Mouse (Mus musculus) limb, embryonic 14.5 days (tissue): ENCODE data around the gene Fam213a. TPM values are rescaled to one million over a fixed set of nuclear protein-coding genes. Genes with fewer than 3 reads are reported as not detected.

Experiments
- ATAC-seq: fragments of 200-750 bp; cut with Nextera tagmentation; 2 replicates; pipeline ENCODE4 v1.8.0; 2017; ENCODE audit warnings: low read depth, moderate number of reproducible peaks, moderate TSS enrichment; ENCODE audit not compliant: low FRiP score
- DNase-seq: peaks from one replicate; pipeline ENCODE4 v3.0.0-alpha.2; 2015; ENCODE audit warnings: low spot score
- H3K27ac ChIP-seq: fragments of 300-500 bp; sonication (generic); replicated peaks from 2 replicates; pipeline ENCODE4 v1.5.1; 2014; ENCODE audit warnings: low read depth, mild to moderate bottlenecking, low read length, moderate library complexity, mixed read lengths
- H3K27me3 ChIP-seq: fragments of 300-500 bp; sonication (generic); 2 replicates; pipeline ENCODE4 v1.6.1; 2014; ENCODE audit warnings: low read length, mixed read lengths; ENCODE audit not compliant: control insufficient read depth, insufficient read depth
- H3K36me3 ChIP-seq: fragments of 300-500 bp; sonication (generic); 2 replicates; pipeline ENCODE4 v1.6.1; 2014; ENCODE audit warnings: mild to moderate bottlenecking, low read length, moderate library complexity, mixed read lengths; ENCODE audit not compliant: control insufficient read depth, insufficient read depth
- H3K4me1 ChIP-seq: fragments of 300-500 bp; sonication (generic); 2 replicates; pipeline ENCODE4 v1.6.1; 2014; ENCODE audit warnings: antibody characterized with exemption, low read length, mixed read lengths; ENCODE audit not compliant: control insufficient read depth, insufficient read depth
- H3K4me2 ChIP-seq: fragments of 300-500 bp; sonication (generic); replicated peaks from 2 replicates; pipeline ENCODE4 v1.6.1; 2014; ENCODE audit warnings: low read depth, mild to moderate bottlenecking, low read length, moderate library complexity; ENCODE audit not compliant: severe bottlenecking
- H3K4me3 ChIP-seq: fragments of 300-500 bp; sonication (generic); replicated peaks from 2 replicates; pipeline ENCODE4 v1.5.1; 2014; ENCODE audit warnings: low read length
- H3K9ac ChIP-seq: fragments of 300-500 bp; sonication (generic); 2 replicates; pipeline ENCODE4 v1.6.1; 2014; ENCODE audit warnings: mild to moderate bottlenecking, low read depth, low read length, moderate library complexity; ENCODE audit not compliant: severe bottlenecking
- H3K9me3 ChIP-seq: fragments of 300-500 bp; sonication (generic); 2 replicates; pipeline ENCODE4 v1.6.1; 2016; ENCODE audit warnings: low read length; ENCODE audit not compliant: control insufficient read depth
- POLR2A ChIP-seq: fragments of 200-500 bp; IDR thresholded peaks from 2 replicates; pipeline ENCODE4 v1.8.0; 2012; ENCODE audit warnings: inconsistent platforms, mild to moderate bottlenecking, moderate library complexity, borderline replicate concordance; ENCODE audit not compliant: insufficient read depth, insufficient read length; ENCODE audit errors: extremely low read depth
- WGBS: fragments of 180-500 bp; shearing (Covaris S2); extraction: QIAGEN DNeasy Blood & Tissue Kit; methylation state at CpG from one replicate; pipeline ENCODE4 v1.1.7; 2014; 5-methylcytosine and 5-hydroxymethylcytosine counted together
- polyA plus RNA-seq, 2 experiments: library from polyadenylated mRNA; depleted of rRNA in 1 of 2; stranded (reverse) in 1 of 2; unstranded in 1 of 2; fragments of >200 nt; fragmentation: Nextera tagmentation in 1 of 2; extraction: Ambion mirVana in 1 of 2; gene quantifications; 2 replicates each; pipeline versions ENCODE4 v1.2.1 to v1.2.3; 2012 to 2014

Fam213a gene
- polyA plus RNA-seq, 2 experiments = 19.6 to 27.1 TPM

DNA sequence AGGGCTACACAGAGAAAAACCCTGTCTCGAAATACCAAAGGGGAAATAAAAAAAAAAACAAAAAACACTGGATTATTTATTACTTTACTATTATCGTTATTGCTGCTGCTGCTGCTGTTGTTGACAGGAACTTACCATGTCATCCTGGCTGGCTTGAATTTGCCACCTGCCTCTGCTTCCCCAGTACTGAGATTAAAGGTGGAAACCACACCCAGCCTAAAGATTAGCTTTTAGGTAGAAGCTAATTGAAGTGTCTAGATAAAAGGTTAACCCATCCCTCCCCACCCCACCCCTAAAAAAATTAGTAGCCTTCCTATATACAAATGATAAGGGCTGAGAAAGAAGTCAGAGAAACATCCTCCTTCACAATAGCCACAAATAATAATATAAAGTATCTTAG, 69.8 kb downstream of the Fam213a start:
- no peaks in the 10 kb centered on the region for H3K27me3 ChIP-seq
- no peak overlapping the region for H3K4me2 ChIP-seq
- H3K9ac ChIP-seq = no peak overlapping the region
- TF ChIP-seq POLR2A = no peak
- peaks cover 5% of the 10 kb centered on the region; the same call in 1 of the 2 replicates for H3K36me3 ChIP-seq
- WGBS = 95% methylated on average over 2 of the region's 2 CpGs
- no peaks in the 10 kb centered on the region for H3K9me3 ChIP-seq
- H3K4me1 ChIP-seq = peaks cover 7% of the 10 kb centered on the region
- no peak overlapping the region for H3K4me3 ChIP-seq
- H3K27ac ChIP-seq = no peak overlapping the region
- DNase-seq = no peak
- ATAC-seq = no peak

Other genes with a start within 250 kb of the Fam213a start
- gene Sh2d4b, start 120.5 kb downstream of the Fam213a start, polyA plus RNA-seq (2012; rRNA removed) = 0.92 and 1.2 TPM in 2 replicates
- 0.48 and 0.64 TPM in 2 replicates for gene Sh2d4b, start 120.5 kb downstream of the Fam213a start, polyA plus RNA-seq (2014; fragmentation: Nextera tagmentation; extraction: Ambion mirVana)
- gene Tspan14, start 47.0 kb downstream of the Fam213a start, polyA plus RNA-seq (2012; rRNA removed) = 75.2 and 81.8 TPM in 2 replicates
- 75.5 and 80.0 TPM in 2 replicates for gene Tspan14, start 47.0 kb downstream of the Fam213a start, polyA plus RNA-seq (2014; fragmentation: Nextera tagmentation; extraction: Ambion mirVana)
- not detected in 2 replicates for gene Dydc2, start 55.4 kb upstream of the Fam213a start, polyA plus RNA-seq (2012; rRNA removed)
- not detected in 2 replicates for gene Dydc2, start 55.4 kb upstream of the Fam213a start, polyA plus RNA-seq (2014; fragmentation: Nextera tagmentation; extraction: Ambion mirVana)
- not detected in 2 replicates for gene Dydc1, start 59.1 kb upstream of the Fam213a start, polyA plus RNA-seq (2012; rRNA removed)
- not detected in 2 replicates for gene Dydc1, start 59.1 kb upstream of the Fam213a start, polyA plus RNA-seq (2014; fragmentation: Nextera tagmentation; extraction: Ambion mirVana)
- not detected in 2 replicates for gene Mat1a, start 91.2 kb upstream of the Fam213a start, polyA plus RNA-seq (2012; rRNA removed)
- not detected in 2 replicates for gene Mat1a, start 91.2 kb upstream of the Fam213a start, polyA plus RNA-seq (2014; fragmentation: Nextera tagmentation; extraction: Ambion mirVana)
- not detected in 2 replicates for gene Sftpa1, start 118.0 kb upstream of the Fam213a start, polyA plus RNA-seq (2012; rRNA removed)
- gene Sftpa1, start 118.0 kb upstream of the Fam213a start, polyA plus RNA-seq (2014; fragmentation: Nextera tagmentation; extraction: Ambion mirVana) = not detected in 2 replicates
- gene Mbl1, start 137.7 kb upstream of the Fam213a start, polyA plus RNA-seq (2012; rRNA removed) = not detected in 2 replicates
- not detected in 2 replicates for gene Mbl1, start 137.7 kb upstream of the Fam213a start, polyA plus RNA-seq (2014; fragmentation: Nextera tagmentation; extraction: Ambion mirVana)
- gene Sftpd, start 171.4 kb upstream of the Fam213a start, polyA plus RNA-seq (2012; rRNA removed) = not detected in 2 replicates
- gene Sftpd, start 171.4 kb upstream of the Fam213a start, polyA plus RNA-seq (2014; fragmentation: Nextera tagmentation; extraction: Ambion mirVana) = not detected in 2 replicates